Comparison of ENCODE assay signal across 12 mouse cellular contexts in the genomic region with DNA sequence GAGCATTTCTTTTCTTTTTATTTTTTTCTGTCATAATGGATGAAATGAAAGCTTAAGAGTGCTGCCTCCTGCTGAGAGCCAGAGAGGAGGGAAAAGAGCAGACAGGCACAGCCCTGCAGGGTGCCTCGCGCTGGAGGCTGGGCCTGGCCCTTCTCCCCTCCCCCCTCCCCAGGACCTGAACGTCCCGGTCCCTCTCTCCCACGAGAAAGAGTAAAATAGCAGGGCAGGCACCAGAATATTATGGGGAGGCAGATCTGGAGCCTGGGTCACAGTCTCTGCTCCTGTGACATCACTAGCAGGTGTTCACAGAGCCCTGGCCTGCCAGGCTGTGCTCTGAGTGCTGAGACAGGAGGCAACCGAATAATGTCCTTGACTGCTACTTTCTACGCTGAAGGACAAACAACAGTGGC.
DNase-seq lines count a peak whose midpoint lies in the region; ATAC-seq lines count a peak whose summit lies in the region.
"Had no signal": no experiment of that assay in that cellular context is flagged by ENCODE, and none has a peak within 500 bp of the region (broad histone marks: within the 10 kb centered on the region; RNA-seq: fewer than 3 reads in every experiment).

No protein-coding gene starts in this region.

- H3K9ac ChIP-seq in intestine, embryonic 14.5 days (ENCODE audit: low read length): no peak overlapping the region
- H3K9ac ChIP-seq in intestine, embryonic 16.5 days (ENCODE audit: low read depth, low read length): no peak overlapping the region
- no peak overlapping the region for H3K9ac ChIP-seq in midbrain, embryonic 11.5 days (ENCODE audit: low read length)
- H3K9ac ChIP-seq: embryonic facial prominence, embryonic 15.5 days had no signal

- no peaks in the 10 kb centered on the region for H3K36me3 ChIP-seq in intestine, embryonic 14.5 days (ENCODE audit: control insufficient read depth, insufficient read depth, low read length)
- H3K36me3 ChIP-seq in intestine, embryonic 16.5 days (ENCODE audit: control insufficient read depth, insufficient read depth, low read length): no peaks in the 10 kb centered on the region
- no peaks in the 10 kb centered on the region for H3K36me3 ChIP-seq in forebrain, embryonic 10.5 days (replicated peaks)
- H3K36me3 ChIP-seq in midbrain, embryonic 11.5 days (ENCODE audit: control insufficient read depth, insufficient read depth, low read length): no peaks in the 10 kb centered on the region
- H3K36me3 ChIP-seq: embryonic facial prominence, embryonic 15.5 days had no signal

- ATAC-seq in intestine, embryonic 14.5 days (replicated peaks; ENCODE audit: low FRiP score, low TSS enrichment, low read depth): no peak
- ATAC-seq in intestine, embryonic 16.5 days: no peak
- ATAC-seq in midbrain, embryonic 11.5 days (ENCODE audit: low FRiP score): peak; percentile 57; the same call in 1 of the 2 replicates

- DNase-seq in intestine, embryonic 14.5 days (ENCODE audit: low spot score): no peak
- peak; percentile 83 for DNase-seq in ES-CJ7 (ENCODE audit: low read depth, low spot score)
- DNase-seq in forebrain, embryonic 10.5 days (ENCODE audit: extremely low spot score, low spot score): no peak
- no peak for DNase-seq in midbrain, embryonic 11.5 days (ENCODE audit: low spot score, missing footprints)
- DNase-seq in right cerebral cortex, postnatal 25 days: no peak
- no peak for DNase-seq in right cerebral cortex, postnatal 4 days
- no peak for DNase-seq in layer of hippocampus, adult 9-11 months
- DNase-seq: heart, adult 11 months; spleen, adult 18-20 months had no signal

- peak overlapping the region; percentile 20 for H3K4me2 ChIP-seq in intestine, embryonic 14.5 days (ENCODE audit: low read length)
- no peak overlapping the region for H3K4me2 ChIP-seq in intestine, embryonic 16.5 days (ENCODE audit: low read depth, low read length)
- H3K4me2 ChIP-seq in midbrain, embryonic 11.5 days: peak overlapping the region; percentile 18

- no peak overlapping the region for H3K4me3 ChIP-seq in intestine, embryonic 14.5 days (ENCODE audit: low read depth, low read length)
- no peak overlapping the region for H3K4me3 ChIP-seq in intestine, embryonic 16.5 days (ENCODE audit: low read length)
- peak overlapping the region; percentile 7; the same call in 1 of the 2 replicates for H3K4me3 ChIP-seq in forebrain, embryonic 10.5 days
- H3K4me3 ChIP-seq in midbrain, embryonic 11.5 days (ENCODE audit: low read depth, low read length): no peak overlapping the region
- H3K4me3 ChIP-seq: embryonic facial prominence, embryonic 15.5 days; left cerebral cortex, adult 2 months had no signal

- H3K27ac ChIP-seq in intestine, embryonic 14.5 days (ENCODE audit: low read depth): no peak overlapping the region
- H3K27ac ChIP-seq in intestine, embryonic 16.5 days (ENCODE audit: low read length): no peak overlapping the region
- peak overlapping the region; percentile 69 for H3K27ac ChIP-seq in forebrain, embryonic 10.5 days
- no peak overlapping the region for H3K27ac ChIP-seq in midbrain, embryonic 11.5 days (ENCODE audit: low read depth, low read length)
- H3K27ac ChIP-seq: embryonic facial prominence, embryonic 15.5 days; left cerebral cortex, adult 2 months had no signal

- peaks cover 27% of the 10 kb centered on the region for H3K4me1 ChIP-seq in intestine, embryonic 14.5 days (replicated peaks; ENCODE audit: control insufficient read depth, insufficient read depth, low read length)
- peaks cover 7% of the 10 kb centered on the region for H3K4me1 ChIP-seq in intestine, embryonic 16.5 days (ENCODE audit: control insufficient read depth, insufficient read depth, low read length)
- peaks cover 67% of the 10 kb centered on the region for H3K4me1 ChIP-seq in forebrain, embryonic 10.5 days
- H3K4me1 ChIP-seq in midbrain, embryonic 11.5 days (ENCODE audit: control insufficient read depth, insufficient read depth, low read length): peaks cover 17% of the 10 kb centered on the region

- WGBS in intestine, embryonic 14.5 days: 17% methylated on average over 7 of the region's 7 CpGs
- WGBS in intestine, embryonic 16.5 days: 21% methylated on average over 7 of the region's 7 CpGs
- WGBS in forebrain, embryonic 10.5 days: 10% methylated on average over 7 of the region's 7 CpGs
- WGBS in midbrain, embryonic 11.5 days: 9% methylated on average over 7 of the region's 7 CpGs

- 0 out of 2 replicates have a peak, but pooled peaks cover 3% of the 10 kb centered on the region for H3K9me3 ChIP-seq in intestine, embryonic 14.5 days (ENCODE audit: control insufficient read depth, low read length)
- H3K9me3 ChIP-seq in intestine, embryonic 16.5 days (ENCODE audit: control insufficient read depth, low read length): no peaks in the 10 kb centered on the region
- peaks cover 4% of the 10 kb centered on the region; the same call in 1 of the 2 replicates for H3K9me3 ChIP-seq in forebrain, embryonic 10.5 days
- H3K9me3 ChIP-seq in midbrain, embryonic 11.5 days (ENCODE audit: control insufficient read depth, low read length): no peaks in the 10 kb centered on the region
- H3K9me3 ChIP-seq: embryonic facial prominence, embryonic 15.5 days had no signal

- no peaks in the 10 kb centered on the region for H3K27me3 ChIP-seq in intestine, embryonic 14.5 days (replicated peaks; ENCODE audit: control insufficient read depth, insufficient read depth, low read length)
- no peaks in the 10 kb centered on the region for H3K27me3 ChIP-seq in intestine, embryonic 16.5 days (replicated peaks; ENCODE audit: control insufficient read depth, insufficient read depth, low read length)
- peaks cover 34% of the 10 kb centered on the region for H3K27me3 ChIP-seq in forebrain, embryonic 10.5 days (ENCODE audit: poor library complexity, severe bottlenecking)
- H3K27me3 ChIP-seq in midbrain, embryonic 11.5 days (ENCODE audit: control insufficient read depth, insufficient read depth, low read length): peaks cover 2% of the 10 kb centered on the region; the same call in 1 of the 2 replicates
- H3K27me3 ChIP-seq: embryonic facial prominence, embryonic 15.5 days had no signal
